Mouse (Mus musculus): ENCODE results near the gene Rnase12. TPM values are rescaled to one million over a fixed set of nuclear protein-coding genes. Genes with fewer than 3 reads are reported as not detected.

Rnase12 gene
- polyA plus RNA-seq, 1 experiment from 2014 or later = not detected

Other genes starting within 250 kb of the Rnase12 start
- gene Ccnb1ip1, start 249.9 kb downstream of the Rnase12 start, polyA plus RNA-seq (2016; fragmentation: Nextera tagmentation; extraction: Ambion mirVana) = not detected in 2 replicates
- gene Parp2, start 249.8 kb downstream of the Rnase12 start, polyA plus RNA-seq (2016; fragmentation: Nextera tagmentation; extraction: Ambion mirVana) = 58.5 and 64.1 TPM in 2 replicates
- 6.0 and 6.2 TPM in 2 replicates for gene Tep1, start 187.1 kb downstream of the Rnase12 start, polyA plus RNA-seq (2016; fragmentation: Nextera tagmentation; extraction: Ambion mirVana)
- 0.09 and 0.20 TPM in 2 replicates for gene Klhl33, start 160.2 kb downstream of the Rnase12 start, polyA plus RNA-seq (2016; fragmentation: Nextera tagmentation; extraction: Ambion mirVana)
- gene Osgep, start 132.8 kb downstream of the Rnase12 start, polyA plus RNA-seq (2016; fragmentation: Nextera tagmentation; extraction: Ambion mirVana) = 164 and 174 TPM in 2 replicates
- 384 and 423 TPM in 2 replicates for gene Apex1, start 132.7 kb downstream of the Rnase12 start, polyA plus RNA-seq (2016; fragmentation: Nextera tagmentation; extraction: Ambion mirVana)
- 59.0 and 63.9 TPM in 2 replicates for gene Pip4p1, start 126.8 kb downstream of the Rnase12 start, polyA plus RNA-seq (2016; fragmentation: Nextera tagmentation; extraction: Ambion mirVana)
- gene Pnp, start 126.6 kb downstream of the Rnase12 start, polyA plus RNA-seq (2016; fragmentation: Nextera tagmentation; extraction: Ambion mirVana) = 72.3 and 83.2 TPM in 2 replicates
- not detected in 2 replicates for gene Gm49342, start 113.1 kb downstream of the Rnase12 start, polyA plus RNA-seq (2016; fragmentation: Nextera tagmentation; extraction: Ambion mirVana)
- gene Pnp2, start 101.7 kb downstream of the Rnase12 start, polyA plus RNA-seq (2016; fragmentation: Nextera tagmentation; extraction: Ambion mirVana) = 0.54 and 0.86 TPM in 2 replicates
- gene Rnase10, start 49.9 kb downstream of the Rnase12 start, polyA plus RNA-seq (2016; fragmentation: Nextera tagmentation; extraction: Ambion mirVana) = 0.10 TPM in 1 of 2 replicates, not detected in the other
- gene Rnase9, start 15.8 kb downstream of the Rnase12 start, polyA plus RNA-seq (2016; fragmentation: Nextera tagmentation; extraction: Ambion mirVana) = not detected in 2 replicates
- gene Rnase11, start 7.5 kb downstream of the Rnase12 start, polyA plus RNA-seq (2016; fragmentation: Nextera tagmentation; extraction: Ambion mirVana) = not detected in 2 replicates
- 0.03 TPM in 1 of 2 replicates, not detected in the other for gene Olfr750, start 16.8 kb upstream of the Rnase12 start, polyA plus RNA-seq (2016; fragmentation: Nextera tagmentation; extraction: Ambion mirVana)
- gene Rnase4, start 33.4 kb upstream of the Rnase12 start, polyA plus RNA-seq (2016; fragmentation: Nextera tagmentation; extraction: Ambion mirVana) = 11.5 and 17.5 TPM in 2 replicates
- 3.3 and 4.5 TPM in 2 replicates for gene Ang, start 33.5 kb upstream of the Rnase12 start, polyA plus RNA-seq (2016; fragmentation: Nextera tagmentation; extraction: Ambion mirVana)
- 0.37 TPM in 1 of 2 replicates, not detected in the other for gene Eddm3b, start 56.8 kb upstream of the Rnase12 start, polyA plus RNA-seq (2016; fragmentation: Nextera tagmentation; extraction: Ambion mirVana)
- gene Rnase6, start 66.2 kb upstream of the Rnase12 start, polyA plus RNA-seq (2016; fragmentation: Nextera tagmentation; extraction: Ambion mirVana) = 0.29 TPM in 1 of 2 replicates, not detected in the other
- 0.27 TPM in 1 of 2 replicates, not detected in the other for gene Rnase1, start 89.1 kb upstream of the Rnase12 start, polyA plus RNA-seq (2016; fragmentation: Nextera tagmentation; extraction: Ambion mirVana)
- gene Rnase2b, start 104.6 kb upstream of the Rnase12 start, polyA plus RNA-seq (2016; fragmentation: Nextera tagmentation; extraction: Ambion mirVana) = not detected in 2 replicates
- not detected in 2 replicates for gene Ang2, start 141.5 kb upstream of the Rnase12 start, polyA plus RNA-seq (2016; fragmentation: Nextera tagmentation; extraction: Ambion mirVana)
- gene Ear14, start 145.7 kb upstream of the Rnase12 start, polyA plus RNA-seq (2016; fragmentation: Nextera tagmentation; extraction: Ambion mirVana) = not detected in 2 replicates
- gene Rnase2a, start 198.5 kb upstream of the Rnase12 start, polyA plus RNA-seq (2016; fragmentation: Nextera tagmentation; extraction: Ambion mirVana) = not detected in 2 replicates

Data from hindbrain, embryonic 10.5 days (tissue).